Mouse (Mus musculus) C2C12 (cell line): ENCODE data around the gene Gm3448.
"Not testable (repeated sequence)": the region's sequence is repeated elsewhere in the genome, so short reads cannot be mapped to it uniquely, and the experiment has no call there.

Experiments
- CTCF ChIP-seq: IDR thresholded peaks from one replicate; pipeline ENCODE4 v1.5.1; 2011; ENCODE audit not compliant: control insufficient read depth, insufficient read depth, insufficient read length
- MAX ChIP-seq: IDR thresholded peaks from one replicate; pipeline ENCODE4 v1.6.1; 2011; ENCODE audit warnings: mild to moderate bottlenecking, control low read depth
- MYOG ChIP-seq: IDR thresholded peaks from one replicate; pipeline ENCODE4 v1.6.1; 2011; ENCODE audit not compliant: control insufficient read depth, insufficient read length; ENCODE audit errors: extremely low read depth
- USF1 ChIP-seq: IDR thresholded peaks from one replicate; pipeline ENCODE4 v1.6.1; 2011; ENCODE audit warnings: low read depth, mild to moderate bottlenecking, control low read depth, moderate library complexity

DNA sequence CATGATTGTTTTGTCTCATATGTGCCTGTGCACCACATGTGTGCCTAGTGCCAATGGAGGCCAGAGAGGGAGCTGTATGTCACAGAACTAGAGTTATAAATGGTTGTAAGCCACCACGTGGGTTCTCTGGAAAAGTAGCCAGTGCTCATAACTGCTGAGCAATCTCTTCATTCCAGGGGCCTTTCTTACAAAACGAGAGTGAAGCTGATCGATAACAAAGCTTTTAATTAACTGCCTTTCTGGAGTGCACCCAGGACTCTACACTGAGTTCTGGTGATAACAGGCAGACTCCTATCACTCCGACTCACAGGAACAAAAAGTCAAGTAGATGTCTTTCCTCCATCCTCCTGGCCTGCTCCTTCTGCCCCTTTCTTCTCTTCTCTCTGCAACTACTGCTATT is 41.3 kb downstream of the Gm3448 start:
- TF ChIP-seq CTCF, MAX, MYOG, USF1: not testable (repeated sequence)
